Mouse (Mus musculus) kidney, adult 8-10 months (tissue): ENCODE measurements around the gene Stim1.

ENCODE experiments used
- DNase-seq, 2 experiments: peaks; one replicate each; pipeline ENCODE4 v3.0.0; 2022

Stim1 gene

GRCm38 (mm10) chr7:102267601-102268394 is at the start of gene Stim1:
Gene Stim1, plus strand, starts transcription at chr7:102267806.
- DNase-seq = peak in 1 of 2 experiments; percentile 31

GRCm38 (mm10) chr7:102221899-102222298 is 45.7 kb upstream of the Stim1 start:
- no peak for DNase-seq

- DNase-seq = peak; percentile 41 to 46
These were observed 45.3 kb upstream of the Stim1 start for GRCm38 (mm10) chr7:102222336-102222735.

- peak; percentile 65 to 76 for DNase-seq
These were observed 44.6 kb upstream of the Stim1 start for GRCm38 (mm10) chr7:102222830-102223556.

- no peak for DNase-seq
These were observed 43.5 kb upstream of the Stim1 start for GRCm38 (mm10) chr7:102223883-102224738.

GRCm38 (mm10) chr7:102226051-102226450 is 41.6 kb upstream of the Stim1 start:
- DNase-seq = no peak

GRCm38 (mm10) chr7:102228049-102228670 is 39.4 kb upstream of the Stim1 start:
- no peak for DNase-seq

GRCm38 (mm10) chr7:102229814-102230213 is 37.8 kb upstream of the Stim1 start:
- DNase-seq = no peak

- no peak for DNase-seq
These were observed 34.5 kb upstream of the Stim1 start for GRCm38 (mm10) chr7:102233059-102233458.

- DNase-seq = no peak
These were observed 28.8 kb upstream of the Stim1 start for GRCm38 (mm10) chr7:102238686-102239286.

GRCm38 (mm10) chr7:102239591-102239990 is 28.0 kb upstream of the Stim1 start:
- DNase-seq = no peak

- DNase-seq = no peak
These were observed 25.2 kb upstream of the Stim1 start for GRCm38 (mm10) chr7:102242371-102242770.

GRCm38 (mm10) chr7:102242917-102243316 is 24.7 kb upstream of the Stim1 start:
- DNase-seq = no peak

GRCm38 (mm10) chr7:102243870-102244269 is 23.7 kb upstream of the Stim1 start:
- peak in 1 of 2 experiments; percentile 21 for DNase-seq

GRCm38 (mm10) chr7:102244782-102245535 is 22.6 kb upstream of the Stim1 start:
- DNase-seq = peak in 1 of 2 experiments; percentile 14

- DNase-seq = no peak
These were observed 21.8 kb upstream of the Stim1 start for GRCm38 (mm10) chr7:102245775-102246174.

- DNase-seq = no peak
These were observed 21.3 kb upstream of the Stim1 start for GRCm38 (mm10) chr7:102246265-102246664.

GRCm38 (mm10) chr7:102246956-102247797 is 20.4 kb upstream of the Stim1 start:
- peak in 1 of 2 experiments; percentile 10 for DNase-seq

- DNase-seq = no peak
These were observed 18.8 kb upstream of the Stim1 start for GRCm38 (mm10) chr7:102248691-102249404.

GRCm38 (mm10) chr7:102249531-102249895 is 18.1 kb upstream of the Stim1 start:
- DNase-seq = no peak
